Mouse (Mus musculus): Measurements from ENCODE around the gene AC134908.4.
"Not testable (repeated sequence)": the region's sequence is repeated elsewhere in the genome, so short reads cannot be mapped to it uniquely, and the experiment has no call there.

Gene AC134908.4

GRCm38 (mm10) chr17:25808789-25809605, 13.5 kb upstream of the AC134908.4 start, which contains the start of gene Fbxl16:
Fbxl16 (plus strand) TSS chr17:25809085.
- DNase-seq (ENCODE audit: extremely low read depth, insufficient read length, low spot score) = no peak

GRCm38 (mm10) chr17:25808028-25808427, 12.6 kb upstream of the AC134908.4 start:
- DNase-seq (ENCODE audit: extremely low read depth, insufficient read length, low spot score) = no peak

- DNase-seq (ENCODE audit: extremely low read depth, insufficient read length, low spot score) = not testable (repeated sequence)
Measured at GRCm38 (mm10) chr17:25807452-25807851, 12.0 kb upstream of the AC134908.4 start.

DNA sequence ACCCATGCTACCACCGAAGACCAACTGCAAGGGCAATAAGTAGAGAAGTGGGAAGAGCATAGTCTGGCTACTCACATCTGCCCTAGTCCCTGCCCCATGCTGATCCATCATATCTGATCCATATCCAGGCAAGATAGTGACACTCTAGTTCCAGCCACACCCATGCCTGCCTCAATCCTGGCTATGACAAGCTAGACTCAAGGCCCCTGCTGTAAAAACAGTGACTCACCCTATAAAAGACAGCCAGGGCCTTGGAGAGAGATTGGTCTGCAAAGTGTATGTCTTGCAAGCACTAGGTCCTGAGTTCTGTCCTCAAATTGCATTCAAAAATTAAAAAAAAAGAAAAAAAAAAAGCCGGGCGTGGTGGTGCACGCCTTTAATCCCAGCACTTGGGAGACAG, 11.0 kb upstream of the AC134908.4 start:
- DNase-seq (ENCODE audit: extremely low read depth, insufficient read length, low spot score) = peak; percentile 56

- DNase-seq (ENCODE audit: extremely low read depth, insufficient read length, low spot score) = peak; percentile 76
Measured at GRCm38 (mm10) chr17:25802825-25803517, 7.5 kb upstream of the AC134908.4 start.

- no peak for DNase-seq (ENCODE audit: extremely low read depth, insufficient read length, low spot score)
Measured at GRCm38 (mm10) chr17:25801029-25801428, 5.6 kb upstream of the AC134908.4 start.

GRCm38 (mm10) chr17:25796951-25797369, 1.5 kb upstream of the AC134908.4 start, which contains the start of gene Metrn:
Metrn (minus strand) TSS chr17:25797136.
- peak; percentile 79 for DNase-seq (ENCODE audit: extremely low read depth, insufficient read length, low spot score)

- peak; percentile 57 for DNase-seq (ENCODE audit: extremely low read depth, insufficient read length, low spot score)
Measured at GRCm38 (mm10) chr17:25796211-25796771, 832 bp upstream of the AC134908.4 start.

- no peak for DNase-seq (ENCODE audit: extremely low read depth, insufficient read length, low spot score)
Measured at GRCm38 (mm10) chr17:25794998-25795397, 461 bp downstream of the AC134908.4 start.

GRCm38 (mm10) chr17:25794197-25794596, 1.3 kb downstream of the AC134908.4 start:
- DNase-seq (ENCODE audit: extremely low read depth, insufficient read length, low spot score) = no peak

DNA sequence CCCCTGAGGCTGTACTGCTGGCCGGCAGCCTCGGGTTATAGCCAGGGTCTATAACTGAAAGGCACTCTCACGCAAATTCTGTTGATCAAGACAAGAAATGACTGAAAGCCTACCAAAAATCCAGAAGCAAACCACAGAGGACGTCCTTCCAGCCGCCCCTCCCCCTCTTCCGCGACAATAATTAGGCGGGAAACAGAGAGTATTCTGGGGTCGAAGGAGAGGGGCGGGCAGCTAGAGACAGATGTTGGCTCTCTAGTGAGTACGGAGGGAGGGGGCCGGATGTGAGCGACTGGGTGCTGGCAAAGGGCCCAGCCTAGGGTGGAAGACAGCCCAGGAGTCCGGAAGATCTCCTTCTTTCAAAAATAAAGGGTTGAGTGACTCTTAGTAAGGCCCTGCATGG, 2.8 kb downstream of the AC134908.4 start, which contains the start of gene Fam173a:
Gene Fam173a (minus strand): TSS at position 287 of the 400 bp plus-strand sequence.
- peak; percentile 72 for DNase-seq (ENCODE audit: extremely low read depth, insufficient read length, low spot score)

DNA sequence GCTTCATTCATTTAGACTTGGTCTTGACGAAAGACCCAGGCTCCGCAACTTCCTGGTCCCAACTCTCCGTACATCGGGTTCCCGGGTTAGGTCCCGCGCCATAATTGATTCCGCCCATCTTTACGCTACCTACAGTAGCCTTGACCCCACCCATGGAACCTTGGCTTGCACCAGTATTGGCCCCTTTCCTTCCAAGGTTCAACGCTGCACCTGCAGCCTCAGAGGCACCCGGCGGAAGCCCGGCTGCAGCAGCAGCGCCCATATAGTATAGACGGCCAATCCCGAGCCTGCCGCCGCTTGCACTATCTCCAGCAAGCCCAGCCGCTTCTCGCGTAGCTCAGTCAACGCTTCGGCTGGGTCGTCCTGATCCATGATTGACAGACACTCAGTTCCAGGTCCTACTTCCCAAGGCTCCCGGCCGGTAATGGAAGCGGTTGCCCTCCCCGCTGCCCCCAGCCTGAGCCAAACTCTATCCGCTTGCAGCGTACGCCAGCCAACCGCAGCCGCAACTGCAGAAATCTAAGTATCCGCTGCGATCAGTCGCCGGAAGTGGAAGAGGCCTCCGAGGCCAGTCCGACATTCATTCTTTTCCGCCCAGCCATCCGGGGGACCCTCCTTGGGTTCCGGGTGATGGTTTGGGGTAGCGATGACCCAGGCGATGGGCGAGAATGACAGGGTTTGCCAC, 3.5 kb downstream of the AC134908.4 start:
- DNase-seq (ENCODE audit: extremely low read depth, insufficient read length, low spot score) = peak; percentile 89

GRCm38 (mm10) chr17:25791320-25791842, 4.1 kb downstream of the AC134908.4 start:
- no peak for DNase-seq (ENCODE audit: extremely low read depth, insufficient read length, low spot score)

DNA sequence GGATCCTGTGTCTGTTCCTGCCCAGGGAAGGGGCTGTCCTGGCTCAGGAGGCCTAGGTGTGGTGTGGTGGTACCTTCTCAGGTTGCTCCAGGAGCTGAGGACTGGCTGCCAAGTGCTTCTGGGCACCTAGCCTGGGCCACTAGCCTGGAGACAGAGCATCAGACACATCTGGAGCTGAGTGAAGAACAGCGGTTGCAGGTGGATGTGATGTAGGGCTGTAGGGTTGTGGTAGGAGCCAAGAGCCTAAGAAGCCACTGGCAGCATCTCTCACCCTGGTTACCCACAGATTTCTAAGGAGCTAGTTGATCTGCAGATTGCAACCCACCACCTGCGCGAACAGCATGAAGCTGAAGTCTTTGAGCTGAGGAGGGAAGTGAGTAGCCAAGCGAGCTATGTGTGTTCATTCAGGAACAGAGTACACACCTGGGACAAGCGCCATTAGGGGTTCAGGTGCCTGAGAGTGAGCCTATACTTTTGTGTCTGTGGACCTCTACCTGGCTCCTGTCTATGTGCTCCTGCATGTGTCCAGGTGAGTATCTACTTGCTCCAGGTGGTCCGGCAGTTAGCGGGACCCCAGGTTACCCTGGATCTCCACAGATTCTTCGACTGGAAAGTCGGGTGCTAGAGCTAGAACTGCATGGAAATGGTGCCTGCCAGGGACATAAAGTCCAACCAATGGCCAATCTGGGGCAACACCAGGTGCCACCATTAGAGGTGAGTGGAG, 8.5 kb downstream of the AC134908.4 start:
- no peak for DNase-seq (ENCODE audit: extremely low read depth, insufficient read length, low spot score)

- no peak for DNase-seq (ENCODE audit: extremely low read depth, insufficient read length, low spot score)
Measured at GRCm38 (mm10) chr17:25786280-25786679, 9.2 kb downstream of the AC134908.4 start, which contains the start of gene Ccdc78. Ccdc78 (plus strand) TSS chr17:25786580.

- peak; percentile 92 for DNase-seq (ENCODE audit: extremely low read depth, insufficient read length, low spot score)
Measured at GRCm38 (mm10) chr17:25785281-25785745, 10.1 kb downstream of the AC134908.4 start, which contains the start of gene Haghl. Haghl (minus strand) TSS chr17:25785673.

- DNase-seq (ENCODE audit: extremely low read depth, insufficient read length, low spot score) = no peak
Measured at GRCm38 (mm10) chr17:25783861-25784574, 11.4 kb downstream of the AC134908.4 start.

DNA sequence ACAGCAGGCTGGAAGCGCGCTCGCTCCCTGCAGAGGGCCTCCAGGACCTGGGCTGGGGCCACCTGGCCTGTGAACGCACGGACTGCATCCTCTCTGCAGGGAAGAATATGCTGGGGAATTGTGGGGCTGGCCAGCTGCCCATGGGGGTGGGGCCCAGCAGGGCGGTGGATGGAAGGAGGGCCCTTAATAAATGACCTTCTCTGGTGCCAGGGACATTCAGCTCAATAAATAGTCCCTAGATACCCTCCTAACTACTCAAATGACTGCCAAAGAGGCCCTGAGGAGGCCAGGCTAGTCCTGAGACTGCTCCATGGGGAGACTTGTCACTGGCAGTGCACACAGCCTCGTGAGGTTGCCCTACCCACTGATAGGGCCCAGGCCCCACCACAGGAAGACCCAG, 12.4 kb downstream of the AC134908.4 start:
- no peak for DNase-seq (ENCODE audit: extremely low read depth, insufficient read length, low spot score)

DNA sequence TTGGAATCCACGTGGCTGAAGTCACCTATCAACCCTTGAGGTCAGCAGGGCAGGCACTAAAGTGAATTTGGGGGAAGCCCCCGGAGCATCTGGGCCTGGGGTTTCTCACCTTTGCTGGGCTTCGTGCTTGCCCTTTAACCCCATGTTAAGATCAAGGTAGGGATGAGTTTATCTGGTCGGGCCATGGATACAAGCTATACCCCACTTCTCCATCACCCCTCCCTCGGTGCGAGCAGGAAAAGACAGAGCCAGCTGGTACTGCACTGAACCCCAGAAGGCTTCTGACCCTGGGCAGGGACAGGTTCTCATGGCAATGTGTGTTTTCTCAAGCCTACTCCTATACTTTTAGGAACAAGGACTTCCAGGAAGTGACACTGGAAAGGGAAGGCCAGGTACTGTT, 14.1 kb downstream of the AC134908.4 start:
- DNase-seq (ENCODE audit: extremely low read depth, insufficient read length, low spot score) = no peak
